Mouse (Mus musculus) megakaryocyte progenitor cell, adult 5-6 weeks (primary cell): Measurements from ENCODE around the gene Gm7358. TPM values are rescaled to one million over a fixed set of nuclear protein-coding genes. Genes with fewer than 3 reads are reported as not detected.
"Not testable (repeated sequence)": the region's sequence is repeated elsewhere in the genome, so short reads cannot be mapped to it uniquely, and the experiment has no call there.

ENCODE experiments used
- ATAC-seq: replicated peaks from 2 replicates; pipeline ENCODE4 v1.8.0; 2016; ENCODE audit warnings: mild to moderate bottlenecking, moderate TSS enrichment, inconsistent platforms; ENCODE audit not compliant: poor library complexity
- total RNA-seq, 2 experiments: library from RNA; stranded (forward) in 1 of 2; stranded (reverse) in 1 of 2; fragments of 157-497, 149-512 nt in 1 of 2; fragments of 200-1000 nt in 1 of 2; gene quantifications; 2 replicates each; pipeline versions ENCODE4 v1.2.3 to v1.2.4; 2015 to 2017

Gene Gm7358
- total RNA-seq (2015) (not detected in 2 replicates), total RNA-seq (2017) (not detected in 2 replicates)

- ATAC-seq, result not testable (repeated sequence)
These were observed at the start of gene Gm7358 for GRCm38 (mm10) chr17:14059431-14059830. TSS of gene Gm7358 (minus strand) at chr17:14059531.

GRCm38 (mm10) chr17:14103018-14103417 is 43.7 kb upstream of the Gm7358 start:
- ATAC-seq, result not testable (repeated sequence)

GRCm38 (mm10) chr17:14101446-14101980 is 42.2 kb upstream of the Gm7358 start:
- not testable (repeated sequence) for ATAC-seq

- ATAC-seq, result not testable (repeated sequence)
These were observed 40.6 kb upstream of the Gm7358 start for GRCm38 (mm10) chr17:14099886-14100285.

- not testable (repeated sequence) for ATAC-seq
These were observed 34.8 kb upstream of the Gm7358 start for GRCm38 (mm10) chr17:14094165-14094564.

GRCm38 (mm10) chr17:14086629-14087028 is 27.3 kb upstream of the Gm7358 start:
- not testable (repeated sequence) for ATAC-seq

- ATAC-seq, result not testable (repeated sequence)
These were observed 17.5 kb downstream of the Gm7358 start for GRCm38 (mm10) chr17:14041880-14042279.

- not testable (repeated sequence) for ATAC-seq
These were observed 22.3 kb downstream of the Gm7358 start for GRCm38 (mm10) chr17:14037012-14037411.

- ATAC-seq, result not testable (repeated sequence)
These were observed 23.2 kb downstream of the Gm7358 start for GRCm38 (mm10) chr17:14036113-14036512.

Other genes with a start within 250 kb of the Gm7358 start
- not detected in 2 replicates for gene Gm7168, start 111.2 kb downstream of the Gm7358 start, total RNA-seq (2015)
- not detected in 2 replicates for gene Gm7168, start 111.2 kb downstream of the Gm7358 start, total RNA-seq (2017)
- not detected in 2 replicates for gene Gm7356, start 55.8 kb downstream of the Gm7358 start, total RNA-seq (2015)
- not detected in 2 replicates for gene Gm7356, start 55.8 kb downstream of the Gm7358 start, total RNA-seq (2017)
- not detected in 2 replicates for gene Dact2, start 144.8 kb upstream of the Gm7358 start, total RNA-seq (2015)
- not detected in 2 replicates for gene Dact2, start 144.8 kb upstream of the Gm7358 start, total RNA-seq (2017)
- gene Smoc2, start 220.0 kb upstream of the Gm7358 start, total RNA-seq (2015), result not detected in 2 replicates
- gene Smoc2, start 220.0 kb upstream of the Gm7358 start, total RNA-seq (2017), result not detected in 2 replicates